Mouse (Mus musculus) liver, embryonic 11.5 days (tissue): ENCODE results near the gene Col24a1. TPM values are rescaled to one million over a fixed set of nuclear protein-coding genes. Genes with fewer than 3 reads are reported as not detected.

ENCODE experiments used
- ATAC-seq: fragments of 200-750 bp; cut with Nextera tagmentation; replicated peaks from 2 replicates; pipeline ENCODE4 v1.8.0; 2017; ENCODE audit warnings: moderate number of reproducible peaks, mild to moderate bottlenecking, moderate TSS enrichment, moderate library complexity; ENCODE audit not compliant: low FRiP score
- DNase-seq: peaks from one replicate; pipeline ENCODE4 v3.0.0-alpha.2; 2017; ENCODE audit warnings: low spot score
- H3K27ac ChIP-seq: fragments of 300-500 bp; sonication (generic); 2 replicates; pipeline ENCODE4 v1.5.1; 2014; ENCODE audit warnings: mild to moderate bottlenecking, low read depth, low read length, control low read depth
- H3K27me3 ChIP-seq: fragments of 300-500 bp; sonication (generic); replicated peaks from 2 replicates; pipeline ENCODE4 v1.6.1; 2014; ENCODE audit warnings: low read length, mixed read lengths; ENCODE audit not compliant: control insufficient read depth, insufficient read depth
- H3K36me3 ChIP-seq: fragments of 300-500 bp; sonication (generic); 2 replicates; pipeline ENCODE4 v1.6.1; 2014; ENCODE audit warnings: mild to moderate bottlenecking, low read length, moderate library complexity, mixed read lengths; ENCODE audit not compliant: control insufficient read depth, insufficient read depth
- H3K4me1 ChIP-seq: fragments of 300-500 bp; sonication (generic); replicated peaks from 2 replicates; pipeline ENCODE4 v1.6.1; 2014; ENCODE audit warnings: low read length, mixed read lengths; ENCODE audit not compliant: control insufficient read depth, insufficient read depth
- H3K4me2 ChIP-seq: fragments of 300-500 bp; sonication (generic); 2 replicates; pipeline ENCODE4 v1.6.1; 2014; ENCODE audit warnings: mild to moderate bottlenecking, control low read depth, moderate library complexity
- H3K4me3 ChIP-seq: fragments of 300-500 bp; sonication (generic); 2 replicates; pipeline ENCODE4 v1.5.1; 2014; ENCODE audit warnings: low read depth, low read length, control low read depth
- H3K9ac ChIP-seq: fragments of 300-500 bp; sonication (generic); 2 replicates; pipeline ENCODE4 v1.6.1; 2014; ENCODE audit warnings: low read depth, low read length, control low read depth
- H3K9me3 ChIP-seq: fragments of 300-500 bp; sonication (generic); 2 replicates; pipeline ENCODE4 v1.6.1; 2016; ENCODE audit warnings: low read length, inconsistent platforms, mixed read lengths; ENCODE audit not compliant: control insufficient read depth
- WGBS: fragments of 180-500 bp; shearing (Covaris S2); extraction: QIAGEN DNeasy Blood & Tissue Kit; methylation state at CpG from one replicate; pipeline ENCODE4 v1.1.7; 2014; 5-methylcytosine and 5-hydroxymethylcytosine counted together
- polyA plus RNA-seq: library from polyadenylated mRNA; unstranded; fragments of >200 nt; fragmentation: Nextera tagmentation; extraction: Ambion mirVana; gene quantifications from 2 replicates; pipeline ENCODE4 v1.2.1, GENCODE M21; 2014

Gene Col24a1
- polyA plus RNA-seq, 1 experiment from 2014 or later = 0.64 TPM

- Histone ChIP-seq H3K4me1 (no peaks in the 10 kb centered on the region), H3K9ac (no peak overlapping the region), H3K4me2 (no peak overlapping the region), H3K27me3 (no peaks in the 10 kb centered on the region; the same call in 1 of the 2 replicates), H3K4me3 (no peak overlapping the region), H3K36me3 (no peaks in the 10 kb centered on the region), H3K27ac (no peak overlapping the region), H3K9me3 (no peaks in the 10 kb centered on the region)
- DNase-seq = no peak
- 62% methylated on average over 3 of the region's 3 CpGs for WGBS
- no peak for ATAC-seq
Observed at GRCm38 (mm10) chr3:145334046-145334445, 41.8 kb downstream of the Col24a1 start.

DNA sequence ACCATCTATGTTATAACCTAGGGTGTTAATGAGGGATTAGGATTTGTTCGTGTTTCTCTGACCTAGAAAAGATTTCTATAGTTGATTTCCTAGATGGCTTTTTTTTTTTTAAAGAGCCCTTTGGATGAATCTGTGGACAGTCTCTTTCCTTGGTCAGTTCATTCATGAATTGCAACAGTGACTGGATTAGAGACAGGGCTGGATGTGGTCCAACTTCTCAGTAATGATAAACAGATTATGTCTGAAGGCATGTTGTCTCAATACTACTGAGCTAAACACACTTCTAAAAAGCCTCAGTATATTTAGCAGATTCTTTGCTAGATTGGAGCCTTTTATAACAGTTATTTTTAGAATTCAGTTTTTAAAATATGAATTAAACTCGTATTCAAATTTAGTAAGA lies 44.9 kb downstream of the Col24a1 start:
- H3K4me1 ChIP-seq = no peaks in the 10 kb centered on the region
- WGBS = 69% methylated on average over 2 of the region's 2 CpGs
- H3K9ac ChIP-seq = no peak overlapping the region
- H3K4me3 ChIP-seq = no peak overlapping the region
- H3K4me2 ChIP-seq = no peak overlapping the region
- ATAC-seq (no peak), DNase-seq (no peak)
- no peak overlapping the region for H3K27ac ChIP-seq
- no peaks in the 10 kb centered on the region; the same call in 1 of the 2 replicates for H3K27me3 ChIP-seq
- 0 out of 2 replicates have a peak, but pooled peaks cover 3% of the 10 kb centered on the region for H3K9me3 ChIP-seq
- no peaks in the 10 kb centered on the region for H3K36me3 ChIP-seq

GRCm38 (mm10) chr3:145339851-145340499 lies 47.7 kb downstream of the Col24a1 start:
- Histone ChIP-seq H3K9ac (no peak overlapping the region), H3K27ac (no peak overlapping the region), H3K4me3 (no peak overlapping the region), H3K36me3 (no peaks in the 10 kb centered on the region), H3K27me3 (no peaks in the 10 kb centered on the region), H3K4me2 (no peak overlapping the region), H3K4me1 (no peaks in the 10 kb centered on the region), H3K9me3 (0 out of 2 replicates have a peak, but pooled peaks cover 3% of the 10 kb centered on the region)
- 71% methylated on average over 10 of the region's 10 CpGs for WGBS
- DNase-seq = no peak
- no peak for ATAC-seq

DNA sequence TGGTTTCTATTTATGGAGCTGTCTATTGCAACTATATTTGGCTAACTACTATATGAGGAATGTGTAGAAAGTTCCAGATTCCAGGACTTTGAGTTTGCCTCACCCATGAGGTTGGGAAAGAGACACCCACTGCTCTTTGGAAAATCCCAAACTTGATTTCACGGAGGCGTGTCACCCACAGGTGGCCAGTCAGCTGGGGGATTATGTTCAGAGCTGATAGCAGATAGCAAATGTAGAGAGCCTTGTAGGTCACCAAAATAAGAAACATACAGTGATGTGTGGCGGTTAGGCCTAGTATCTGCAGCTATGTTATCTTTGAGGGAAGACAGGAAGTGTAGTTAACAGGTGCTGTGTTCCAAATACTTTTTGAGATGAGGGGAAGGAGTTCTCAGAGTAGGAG lies 56.4 kb downstream of the Col24a1 start:
- ATAC-seq (no peak), DNase-seq (no peak)
- Histone ChIP-seq H3K36me3 (no peaks in the 10 kb centered on the region), H3K27me3 (no peaks in the 10 kb centered on the region), H3K4me3 (no peak overlapping the region), H3K27ac (no peak overlapping the region), H3K9me3 (no peaks in the 10 kb centered on the region), H3K4me2 (no peak overlapping the region), H3K4me1 (no peaks in the 10 kb centered on the region), H3K9ac (no peak overlapping the region)
- WGBS = 76% methylated on average over 3 of the region's 3 CpGs

- 89% methylated on average over 3 of the region's 3 CpGs for WGBS
- Histone ChIP-seq H3K27me3 (no peaks in the 10 kb centered on the region), H3K4me3 (no peak overlapping the region), H3K36me3 (no peaks in the 10 kb centered on the region), H3K4me1 (no peaks in the 10 kb centered on the region), H3K9ac (no peak overlapping the region), H3K9me3 (no peaks in the 10 kb centered on the region), H3K27ac (no peak overlapping the region), H3K4me2 (no peak overlapping the region)
- DNase-seq (no peak), ATAC-seq (no peak)
Observed at GRCm38 (mm10) chr3:145353951-145354350, 61.7 kb downstream of the Col24a1 start.

DNA sequence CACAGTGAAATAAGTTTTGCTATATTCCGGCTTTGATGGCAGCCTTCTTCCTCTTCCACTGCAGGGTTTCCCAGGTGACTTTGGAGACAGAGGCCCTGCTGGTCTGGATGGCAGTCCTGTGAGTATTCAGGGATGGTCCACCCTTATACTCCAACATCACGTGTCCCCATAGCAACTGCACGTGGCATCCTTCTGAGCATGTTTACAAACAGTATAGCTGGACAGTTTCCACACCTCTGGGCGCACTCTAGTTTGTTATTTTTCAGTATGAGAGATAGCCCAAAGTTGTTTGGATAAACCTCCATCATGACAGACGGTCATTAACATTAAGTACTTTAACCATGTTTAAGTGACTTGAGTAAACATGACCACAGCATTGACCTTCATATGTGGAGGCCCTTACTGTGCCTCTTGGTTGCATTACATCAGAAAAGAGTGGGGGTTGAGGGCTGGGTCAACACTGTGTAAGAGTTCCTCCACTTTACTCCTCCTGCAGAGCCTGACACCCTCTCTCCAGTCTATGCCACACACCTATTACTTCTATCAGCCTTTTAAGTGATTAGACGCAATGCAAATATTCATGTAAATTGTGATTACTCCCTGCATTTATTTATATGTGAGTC lies 64.7 kb downstream of the Col24a1 start:
- no peaks in the 10 kb centered on the region for H3K27me3 ChIP-seq
- H3K9ac ChIP-seq = no peak overlapping the region
- DNase-seq (no peak), ATAC-seq (no peak)
- H3K4me2 ChIP-seq = no peak overlapping the region
- H3K36me3 ChIP-seq = no peaks in the 10 kb centered on the region
- H3K27ac ChIP-seq = no peak overlapping the region
- no peaks in the 10 kb centered on the region for H3K9me3 ChIP-seq
- WGBS = 77% methylated on average over 6 of the region's 6 CpGs
- H3K4me3 ChIP-seq = no peak overlapping the region
- H3K4me1 ChIP-seq = no peaks in the 10 kb centered on the region

DNA sequence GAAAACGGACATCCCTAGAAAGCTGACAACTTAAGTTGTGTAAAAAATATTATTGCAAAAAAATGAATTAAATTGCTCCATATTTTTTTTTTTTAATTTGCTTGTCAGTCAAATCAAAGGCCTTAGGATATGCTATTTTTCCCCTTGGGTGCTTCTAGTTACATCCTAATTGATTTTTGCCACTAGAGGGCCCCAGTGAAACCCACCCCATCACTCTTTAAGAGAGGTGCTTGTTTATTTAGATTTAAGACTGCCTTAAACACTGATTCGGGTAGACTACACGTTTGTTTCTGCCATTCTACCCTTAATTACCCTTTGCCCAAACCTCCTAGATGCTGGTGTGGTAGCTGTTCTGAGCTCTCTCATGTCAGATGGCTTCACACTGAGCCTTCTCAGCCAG lies 73.0 kb downstream of the Col24a1 start:
- DNase-seq = no peak
- no peak overlapping the region for H3K4me2 ChIP-seq
- no peaks in the 10 kb centered on the region for H3K4me1 ChIP-seq
- no peaks in the 10 kb centered on the region for H3K27me3 ChIP-seq
- H3K9ac ChIP-seq = no peak overlapping the region
- no peaks in the 10 kb centered on the region for H3K36me3 ChIP-seq
- no peaks in the 10 kb centered on the region for H3K9me3 ChIP-seq
- H3K4me3 ChIP-seq = no peak overlapping the region
- H3K27ac ChIP-seq = no peak overlapping the region
- 37% methylated on average over 3 of the region's 3 CpGs for WGBS
- ATAC-seq = no peak

DNA sequence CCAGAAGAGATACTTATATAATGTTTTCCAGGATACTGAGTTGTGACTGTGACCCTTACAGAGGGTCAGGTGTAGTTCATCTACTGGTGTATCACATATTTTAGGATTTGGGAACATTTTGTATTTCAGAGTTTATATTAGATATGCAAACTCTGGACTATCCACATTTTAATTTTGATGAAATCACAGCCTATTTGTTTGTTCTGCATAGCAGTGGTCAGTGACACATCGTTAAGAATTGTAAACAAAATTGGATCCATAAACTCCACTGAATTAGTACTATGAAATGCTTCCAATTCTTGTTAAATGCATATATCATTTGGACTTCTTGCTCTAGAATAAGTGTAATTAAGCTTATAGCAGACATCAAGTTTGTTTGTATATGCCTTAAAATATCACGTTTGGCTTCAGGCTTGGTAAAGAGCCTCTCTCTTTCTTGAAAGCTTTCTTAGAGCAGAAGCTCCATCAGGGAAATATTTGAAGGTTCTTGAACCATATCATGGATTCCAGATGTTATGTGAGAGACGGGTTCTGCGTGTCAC lies 75.0 kb downstream of the Col24a1 start:
- Histone ChIP-seq H3K27me3 (no peaks in the 10 kb centered on the region), H3K4me2 (no peak overlapping the region), H3K9me3 (no peaks in the 10 kb centered on the region), H3K9ac (no peak overlapping the region), H3K4me3 (no peak overlapping the region), H3K27ac (no peak overlapping the region), H3K4me1 (no peaks in the 10 kb centered on the region), H3K36me3 (no peaks in the 10 kb centered on the region)
- WGBS = 74% methylated on average over 4 of the region's 4 CpGs
- DNase-seq (no peak), ATAC-seq (no peak)

GRCm38 (mm10) chr3:145376298-145376697 lies 84.0 kb downstream of the Col24a1 start:
- Histone ChIP-seq H3K4me1 (no peaks in the 10 kb centered on the region), H3K27me3 (no peaks in the 10 kb centered on the region), H3K4me3 (no peak overlapping the region), H3K4me2 (no peak overlapping the region), H3K36me3 (no peaks in the 10 kb centered on the region), H3K9me3 (no peaks in the 10 kb centered on the region), H3K9ac (no peak overlapping the region), H3K27ac (no peak overlapping the region)
- WGBS = 75% methylated on average over 3 of the region's 3 CpGs
- ATAC-seq (no peak), DNase-seq (no peak)
